Mouse (Mus musculus) frontal cortex, postnatal 25 days (tissue): ENCODE measurements at regions not wholly inside any gene's neighbourhood (a gene's known extent, or its start where the extent isn't known, plus 50 kb on each side); places are given as distances from the start of the nearest gene placed in this dataset.

Experiments
- DNase-seq, 2 experiments: peaks; one replicate each; pipeline ENCODE4 v3.0.0; 2022; ENCODE audit warnings: low spot score in 2 of 2

DNA sequence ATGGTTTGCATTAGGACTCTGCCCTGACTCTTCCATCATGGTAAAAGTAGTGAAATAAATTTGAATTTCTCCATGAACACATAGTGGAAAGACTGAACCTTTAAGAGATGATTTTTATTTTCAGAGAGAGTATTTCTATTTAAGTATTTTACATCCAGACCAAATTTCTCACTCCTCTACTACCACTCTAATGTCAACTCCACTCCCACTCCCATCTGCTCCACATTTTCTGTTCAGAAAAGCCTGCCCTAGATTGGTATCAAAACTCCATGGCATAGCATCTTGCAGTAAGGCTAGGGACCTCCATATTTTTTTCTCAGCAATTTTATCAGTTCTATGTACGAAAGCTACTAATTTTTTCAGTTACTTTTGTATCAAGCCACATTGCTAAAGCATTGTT is 117.4 kb upstream of the Esp38 start:
- peak in 1 of 2 experiments; percentile 5 for DNase-seq
